Mouse (Mus musculus) MEL (cell line): Measurements from ENCODE around the gene Dera.

Experiments
- CTCF ChIP-seq, 3 experiments: IDR thresholded peaks in 2 of 3; conservative IDR thresholded peaks in 1 of 3; 2 replicates each; pipeline ENCODE4 v1.5.1; 2011 to 2012; ENCODE audit warnings: low read length in 3 of 3, low read depth in 2 of 3, mild to moderate bottlenecking in 2 of 3, improper control_type of control experiment in 1 of 3, inconsistent platforms in 1 of 3, mixed read lengths in 1 of 3, moderate library complexity in 1 of 3; ENCODE audit not compliant: control insufficient read depth in 1 of 3, insufficient read depth in 1 of 3, poor library complexity in 1 of 3, severe bottlenecking in 1 of 3
- GATA1 ChIP-seq: IDR thresholded peaks from 2 replicates; pipeline ENCODE4 v1.6.1; 2011; ENCODE audit warnings: low read depth, low read length, improper control_type of control experiment
- JUND ChIP-seq: IDR thresholded peaks from 2 replicates; pipeline ENCODE4 v1.6.1; 2011; ENCODE audit warnings: low read depth, mild to moderate bottlenecking, improper control_type of control experiment, low read length
- POLR2A ChIP-seq, 2 experiments: IDR thresholded peaks; 2 replicates each; pipeline ENCODE4 v1.6.1; 2011 to 2012; ENCODE audit warnings: low read length in 2 of 2, mild to moderate bottlenecking in 2 of 2, control low read depth in 1 of 2, improper control_type of control experiment in 1 of 2, low read depth in 1 of 2, moderate library complexity in 1 of 2; ENCODE audit not compliant: control insufficient read depth in 1 of 2, insufficient read depth in 1 of 2, poor library complexity in 1 of 2
- TAL1 ChIP-seq: IDR thresholded peaks from 2 replicates; pipeline ENCODE4 v1.6.1; 2012; ENCODE audit warnings: mild to moderate bottlenecking, inconsistent platforms, low read length, moderate library complexity, mixed read lengths
- TCF12 ChIP-seq: IDR thresholded peaks from 2 replicates; pipeline ENCODE4 v1.6.1; 2014; ENCODE audit warnings: low read depth, mild to moderate bottlenecking, inconsistent platforms, low read length, improper control_type of control experiment, moderate library complexity
- UBTF ChIP-seq: IDR thresholded peaks from 2 replicates; pipeline ENCODE4 v1.6.1; 2012; ENCODE audit warnings: low read depth, mild to moderate bottlenecking, inconsistent platforms, low read length, improper control_type of control experiment, moderate library complexity, borderline replicate concordance; ENCODE audit not compliant: insufficient read depth
- USF1 ChIP-seq: IDR thresholded peaks from 2 replicates; pipeline ENCODE4 v1.6.1; 2014; ENCODE audit warnings: low read depth, mild to moderate bottlenecking, inconsistent platforms, low read length, improper control_type of control experiment, moderate library complexity

GRCm38 (mm10) chr6:137760966-137761365, 6.6 kb downstream of the Dera start:
- no peak for TF ChIP-seq CTCF (IDR thresholded peaks at IDR 0.05 in 2 of 3, conservative IDR thresholded peaks at IDR 0.05 in 1 of 3; ENCODE audit: control insufficient read depth in 1 of 3, insufficient read depth in 1 of 3, low read depth in 2 of 3, low read length in 3 of 3, poor library complexity in 1 of 3, severe bottlenecking in 1 of 3)
- no peak for TF ChIP-seq UBTF
- TF ChIP-seq POLR2A (IDR thresholded peaks at IDR 0.05; ENCODE audit: control insufficient read depth in 1 of 2, insufficient read depth in 1 of 2, low read depth in 1 of 2, low read length in 2 of 2, poor library complexity in 1 of 2): no peak
- no peak for TF ChIP-seq TCF12
- TF ChIP-seq GATA1: no peak
- TF ChIP-seq TAL1: no peak
- no peak for TF ChIP-seq JUND
- no peak for TF ChIP-seq USF1
